Mouse (Mus musculus): ENCODE results near the gene Bend3. TPM values are rescaled to one million over a fixed set of nuclear protein-coding genes. Genes with fewer than 3 reads are reported as not detected.

Gene Bend3
- polyA plus RNA-seq, 1 experiment from 2014 or later = 7.4 TPM

GRCm38 (mm10) chr10:43454671-43455070 lies 24.0 kb upstream of the Bend3 start:
- H3K36me3 ChIP-seq = no peaks in the 10 kb centered on the region
- H3K4me1 ChIP-seq = peaks cover 9% of the 10 kb centered on the region
- H3K27me3 ChIP-seq = no peaks in the 10 kb centered on the region
- H3K9me3 ChIP-seq (replicated peaks) = no peaks in the 10 kb centered on the region
- no peak overlapping the region for H3K4me2 ChIP-seq
- H3K9ac ChIP-seq = no peak overlapping the region
- H3K4me3 ChIP-seq (replicated peaks) = no peak overlapping the region
- H3K27ac ChIP-seq = no peak overlapping the region
- ATAC-seq (replicated peaks; ENCODE audit: low FRiP score) = no peak
- 94% methylated on average over 3 of the region's 3 CpGs for WGBS

- Histone ChIP-seq H3K36me3 (no peaks in the 10 kb centered on the region), H3K4me1 (peaks cover 3% of the 10 kb centered on the region), H3K4me2 (no peak overlapping the region), H3K4me3 (replicated peaks) (no peak overlapping the region), H3K27me3 (no peaks in the 10 kb centered on the region), H3K9me3 (replicated peaks) (no peaks in the 10 kb centered on the region), H3K9ac (no peak overlapping the region), H3K27ac (peak overlapping the region; percentile 67)
- peak; percentile 84 for ATAC-seq (replicated peaks; ENCODE audit: low FRiP score)
- 70% methylated on average over 5 of the region's 5 CpGs for WGBS
Measured at GRCm38 (mm10) chr10:43462821-43463220, 15.8 kb upstream of the Bend3 start.

- H3K4me3 ChIP-seq (replicated peaks) = no peak overlapping the region
- peak; percentile 79 for ATAC-seq (replicated peaks; ENCODE audit: low FRiP score)
- no peak overlapping the region for H3K9ac ChIP-seq
- no peaks in the 10 kb centered on the region for H3K36me3 ChIP-seq
- H3K4me1 ChIP-seq = peaks cover 6% of the 10 kb centered on the region
- no peak overlapping the region for H3K4me2 ChIP-seq
- WGBS = 45% methylated on average over 3 of the region's 3 CpGs
- H3K27ac ChIP-seq = peak overlapping the region; percentile 67
- no peaks in the 10 kb centered on the region for H3K27me3 ChIP-seq
- H3K9me3 ChIP-seq (replicated peaks) = no peaks in the 10 kb centered on the region
Measured at GRCm38 (mm10) chr10:43463227-43463626, 15.4 kb upstream of the Bend3 start.

- Histone ChIP-seq H3K4me2 (no peak overlapping the region), H3K36me3 (no peaks in the 10 kb centered on the region), H3K27ac (no peak overlapping the region), H3K4me3 (replicated peaks) (no peak overlapping the region), H3K9me3 (replicated peaks) (no peaks in the 10 kb centered on the region), H3K9ac (no peak overlapping the region), H3K27me3 (no peaks in the 10 kb centered on the region), H3K4me1 (peaks cover 6% of the 10 kb centered on the region)
- WGBS = 93% methylated on average over 2 of the region's 2 CpGs
- ATAC-seq (replicated peaks; ENCODE audit: low FRiP score) = no peak
Measured at GRCm38 (mm10) chr10:43466223-43466622, 12.4 kb upstream of the Bend3 start.

- no peak for ATAC-seq (replicated peaks; ENCODE audit: low FRiP score)
- peak overlapping the region; percentile 14; the same call in 1 of the 2 replicates for H3K4me3 ChIP-seq (replicated peaks)
- no peaks in the 10 kb centered on the region for H3K36me3 ChIP-seq
- H3K9me3 ChIP-seq (replicated peaks) = no peaks in the 10 kb centered on the region
- no peak overlapping the region for H3K9ac ChIP-seq
- peaks cover 6% of the 10 kb centered on the region for H3K4me1 ChIP-seq
- peak overlapping the region; percentile 53 for H3K4me2 ChIP-seq
- 30% methylated on average over 13 of the region's 13 CpGs for WGBS
- H3K27me3 ChIP-seq = no peaks in the 10 kb centered on the region
- no peak overlapping the region for H3K27ac ChIP-seq
Measured at GRCm38 (mm10) chr10:43467659-43468058, 11.0 kb upstream of the Bend3 start.

- no peak for ATAC-seq (replicated peaks; ENCODE audit: low FRiP score)
- H3K9me3 ChIP-seq (replicated peaks) = no peaks in the 10 kb centered on the region
- H3K27me3 ChIP-seq = no peaks in the 10 kb centered on the region
- H3K9ac ChIP-seq = no peak overlapping the region
- WGBS = 89% methylated on average over 6 of the region's 6 CpGs
- no peaks in the 10 kb centered on the region for H3K36me3 ChIP-seq
- H3K4me2 ChIP-seq = no peak overlapping the region
- H3K27ac ChIP-seq = no peak overlapping the region
- H3K4me1 ChIP-seq = peaks cover 6% of the 10 kb centered on the region
- no peak overlapping the region for H3K4me3 ChIP-seq (replicated peaks)
Measured at GRCm38 (mm10) chr10:43468293-43468692, 10.3 kb upstream of the Bend3 start.

- no peak overlapping the region for H3K4me2 ChIP-seq
- H3K36me3 ChIP-seq = no peaks in the 10 kb centered on the region
- no peaks in the 10 kb centered on the region for H3K27me3 ChIP-seq
- no peaks in the 10 kb centered on the region for H3K9me3 ChIP-seq (replicated peaks)
- 59% methylated on average over 4 of the region's 4 CpGs for WGBS
- no peak overlapping the region for H3K9ac ChIP-seq
- H3K4me1 ChIP-seq = peaks cover 13% of the 10 kb centered on the region
- no peak for ATAC-seq (replicated peaks; ENCODE audit: low FRiP score)
- no peak overlapping the region for H3K4me3 ChIP-seq (replicated peaks)
- no peak overlapping the region for H3K27ac ChIP-seq
Measured at GRCm38 (mm10) chr10:43475376-43475775, 3.3 kb upstream of the Bend3 start.

GRCm38 (mm10) chr10:43477459-43477858 lies 1.2 kb upstream of the Bend3 start:
- Histone ChIP-seq H3K9me3 (replicated peaks) (no peaks in the 10 kb centered on the region), H3K27me3 (no peaks in the 10 kb centered on the region), H3K9ac (peak overlapping the region; percentile 96; the same call in 1 of the 2 replicates), H3K27ac (peak overlapping the region; percentile 99), H3K4me2 (peak overlapping the region; percentile 93), H3K36me3 (no peaks in the 10 kb centered on the region), H3K4me1 (peaks cover 33% of the 10 kb centered on the region), H3K4me3 (replicated peaks) (peak overlapping the region; percentile 79)
- WGBS = 7% methylated on average over 9 of the region's 9 CpGs
- ATAC-seq (replicated peaks; ENCODE audit: low FRiP score) = no peak

- Histone ChIP-seq H3K9ac (peak overlapping the region; percentile 96), H3K9me3 (replicated peaks) (no peaks in the 10 kb centered on the region), H3K27ac (peak overlapping the region; percentile 99), H3K4me2 (peak overlapping the region; percentile 93), H3K4me3 (replicated peaks) (peak overlapping the region; percentile 79), H3K27me3 (no peaks in the 10 kb centered on the region), H3K36me3 (no peaks in the 10 kb centered on the region), H3K4me1 (peaks cover 39% of the 10 kb centered on the region)
- peak; percentile 59 for ATAC-seq (replicated peaks; ENCODE audit: low FRiP score)
- under 1% methylated on average over 42 of the region's 42 CpGs for WGBS
Measured at GRCm38 (mm10) chr10:43477865-43478681, 558 bp upstream of the Bend3 start.

GRCm38 (mm10) chr10:43479436-43480157 lies 966 bp downstream of the Bend3 start:
- Histone ChIP-seq H3K9ac (peak overlapping the region; percentile 96), H3K27ac (peak overlapping the region; percentile 99), H3K36me3 (no peaks in the 10 kb centered on the region), H3K4me1 (peaks cover 49% of the 10 kb centered on the region), H3K27me3 (no peaks in the 10 kb centered on the region), H3K4me2 (peak overlapping the region; percentile 93), H3K9me3 (replicated peaks) (no peaks in the 10 kb centered on the region), H3K4me3 (replicated peaks) (peak overlapping the region; percentile 79)
- WGBS = under 1% methylated on average over 76 of the region's 103 CpGs
- ATAC-seq (replicated peaks; ENCODE audit: low FRiP score) = peak; percentile 87

- peak overlapping the region; percentile 79 for H3K4me3 ChIP-seq (replicated peaks)
- no peaks in the 10 kb centered on the region for H3K27me3 ChIP-seq
- no peaks in the 10 kb centered on the region for H3K9me3 ChIP-seq (replicated peaks)
- WGBS = 5% methylated on average over 13 of the region's 13 CpGs
- peak overlapping the region; percentile 99 for H3K27ac ChIP-seq
- peak overlapping the region; percentile 96 for H3K9ac ChIP-seq
- no peak for ATAC-seq (replicated peaks; ENCODE audit: low FRiP score)
- peak overlapping the region; percentile 93 for H3K4me2 ChIP-seq
- peaks cover 49% of the 10 kb centered on the region for H3K4me1 ChIP-seq
- H3K36me3 ChIP-seq = no peaks in the 10 kb centered on the region
Measured at GRCm38 (mm10) chr10:43480227-43480849, 1.7 kb downstream of the Bend3 start.

- H3K4me3 ChIP-seq (replicated peaks) = no peak overlapping the region; the same call in 1 of the 2 replicates
- H3K4me1 ChIP-seq = peaks cover 51% of the 10 kb centered on the region
- no peak overlapping the region for H3K27ac ChIP-seq
- no peaks in the 10 kb centered on the region for H3K9me3 ChIP-seq (replicated peaks)
- no peak for ATAC-seq (replicated peaks; ENCODE audit: low FRiP score)
- no peaks in the 10 kb centered on the region for H3K36me3 ChIP-seq
- no peaks in the 10 kb centered on the region for H3K27me3 ChIP-seq
- no peak overlapping the region for H3K9ac ChIP-seq
- WGBS = 43% methylated on average over 4 of the region's 4 CpGs
- H3K4me2 ChIP-seq = peak overlapping the region; percentile 93; the same call in 1 of the 2 replicates
Measured at GRCm38 (mm10) chr10:43481179-43481578, 2.5 kb downstream of the Bend3 start.
